Mouse (Mus musculus) thymus, postnatal 36 days (tissue): ENCODE measurements around the gene Gm4744.
"Not testable (repeated sequence)": the region's sequence is repeated elsewhere in the genome, so short reads cannot be mapped to it uniquely, and the experiment has no call there.

ENCODE experiments used
- DNase-seq, 2 experiments: peaks; one replicate each; pipeline ENCODE4 v3.0.0; 2022; ENCODE audit warnings: mixed read lengths in 2 of 2

Gene Gm4744

DNA sequence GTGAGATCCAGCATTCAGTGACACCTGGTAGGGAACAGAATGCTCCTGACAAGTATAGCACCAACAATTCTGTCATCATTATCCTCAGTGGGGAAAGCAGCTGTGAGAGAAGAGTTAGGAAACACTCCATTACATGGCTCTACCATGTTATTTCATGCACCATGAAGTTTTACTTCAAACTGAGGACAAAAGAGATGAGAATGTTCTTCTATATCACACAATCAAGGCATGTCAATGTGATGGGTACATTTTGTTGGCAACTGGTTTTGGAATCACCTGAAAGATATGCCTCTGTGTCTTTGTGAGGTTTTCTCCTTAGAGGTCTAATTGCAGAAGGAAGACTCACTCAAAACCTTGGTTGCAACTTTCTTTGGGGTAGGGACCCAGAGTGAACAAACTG, at the start of gene Gm4744:
Gene Gm4744, minus strand, starts transcription at position 101 of the 400 bp plus-strand sequence.
- DNase-seq: no peak

- DNase-seq: not testable (repeated sequence)
These were observed 47.7 kb upstream of the Gm4744 start, which contains the start of gene Gm2663 for GRCm38 (mm10) chr6:40999379-40999778. Gene Gm2663, minus strand, starts transcription at chr6:40999479.

GRCm38 (mm10) chr6:40964454-40964853, 12.8 kb upstream of the Gm4744 start, which contains the start of gene 1810009J06Rik:
Gene 1810009J06Rik, plus strand, starts transcription at chr6:40964754.
- not testable (repeated sequence) for DNase-seq

- no peak for DNase-seq
These were observed 2.0 kb upstream of the Gm4744 start for GRCm38 (mm10) chr6:40953716-40954115.

DNA sequence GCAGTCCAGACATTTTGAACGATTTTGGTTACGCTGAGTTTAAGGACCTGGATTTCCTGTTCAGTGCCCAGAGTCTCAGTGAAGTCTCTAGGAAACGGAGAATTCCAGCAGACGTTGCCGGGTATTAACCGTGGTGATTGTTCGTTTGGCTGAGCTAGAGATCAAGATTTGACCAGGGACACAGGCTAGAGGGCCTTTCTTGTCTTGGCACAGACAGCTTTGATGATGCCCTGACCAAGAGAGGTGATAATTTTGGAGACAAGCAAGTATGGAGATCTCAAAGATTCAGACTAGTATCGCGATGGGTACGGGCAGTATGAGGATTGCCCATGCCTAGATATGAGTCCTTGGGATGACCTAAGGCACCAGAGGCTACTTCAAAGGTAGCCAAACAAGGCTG, 11.2 kb downstream of the Gm4744 start, which contains the start of gene 1700074P13Rik:
Gene 1700074P13Rik, minus strand, starts transcription at position 101 of the 400 bp plus-strand sequence.
- DNase-seq: no peak

- DNase-seq: no peak
These were observed 31.7 kb downstream of the Gm4744 start for GRCm38 (mm10) chr6:40919954-40920353.

DNA sequence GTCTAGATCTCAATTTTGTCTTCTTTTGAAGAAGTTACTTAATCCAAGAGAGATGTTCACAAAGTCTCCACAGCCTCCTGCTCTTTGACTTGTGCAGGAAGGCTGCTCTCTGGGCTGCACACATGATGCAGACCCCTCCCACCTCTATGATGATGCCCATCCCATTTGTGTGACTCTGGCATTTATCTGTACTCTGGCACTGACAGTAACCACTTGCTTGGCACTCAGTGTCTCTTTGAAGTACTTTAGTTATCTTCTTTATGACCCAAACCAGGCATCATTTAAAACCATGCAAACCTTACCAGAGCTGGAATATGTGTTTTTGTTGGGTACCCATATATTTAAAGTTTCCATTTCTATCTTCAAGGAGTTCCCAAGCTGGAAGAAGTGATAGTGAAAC, 51.4 kb downstream of the Gm4744 start, which contains the start of gene Prss58:
Gene Prss58, minus strand, starts transcription at position 101 of the 400 bp plus-strand sequence.
- DNase-seq: no peak
